Mouse (Mus musculus) hindbrain, embryonic 10.5 days (tissue): Measurements from ENCODE around the gene Olig2. TPM values are rescaled to one million over a fixed set of nuclear protein-coding genes. Genes with fewer than 3 reads are reported as not detected.

Experiments used
- DNase-seq: peaks from one replicate; pipeline ENCODE4 v3.0.0-alpha.2; 2017; ENCODE audit warnings: low spot score
- H3K27ac ChIP-seq: fragments of 300-500 bp; sonication (generic); 2 replicates; pipeline ENCODE4 v1.5.1; 2016; ENCODE audit warnings: mild to moderate bottlenecking, moderate library complexity
- H3K27me3 ChIP-seq: fragments of 300-500 bp; sonication (generic); 2 replicates; pipeline ENCODE4 v1.6.1; 2016; ENCODE audit warnings: mild to moderate bottlenecking; ENCODE audit not compliant: poor library complexity, insufficient read depth, severe bottlenecking
- H3K36me3 ChIP-seq: fragments of 300-500 bp; sonication (generic); 2 replicates; pipeline ENCODE4 v1.6.1; 2016; ENCODE audit warnings: mild to moderate bottlenecking, moderate library complexity
- H3K4me1 ChIP-seq: fragments of 300-500 bp; sonication (generic); replicated peaks from 2 replicates; pipeline ENCODE4 v1.6.1; 2016; ENCODE audit warnings: mild to moderate bottlenecking
- H3K4me3 ChIP-seq: fragments of 300-500 bp; sonication (generic); 2 replicates; pipeline ENCODE4 v1.5.1; 2016; ENCODE audit warnings: mild to moderate bottlenecking, moderate library complexity
- H3K9me3 ChIP-seq: fragments of 300-500 bp; sonication (generic); 2 replicates; pipeline ENCODE4 v1.6.1; 2016; ENCODE audit warnings: mild to moderate bottlenecking, moderate library complexity
- WGBS: fragments of 180-500 bp; shearing (Covaris S2); methylation state at CpG from one replicate; pipeline ENCODE4 v1.1.7; 2016; 5-methylcytosine and 5-hydroxymethylcytosine counted together
- polyA plus RNA-seq: library from polyadenylated mRNA; unstranded; fragments of >200 nt; fragmentation: Nextera tagmentation; extraction: Ambion mirVana; gene quantifications from 2 replicates; pipeline ENCODE4 v1.2.1, GENCODE M21; 2016

Olig2 gene
- 1.4 and 1.9 TPM in 2 replicates for polyA plus RNA-seq

- Histone ChIP-seq H3K27me3 (peaks cover 100% of the 10 kb centered on the region), H3K4me1 (peaks cover 58% of the 10 kb centered on the region), H3K27ac (no peak within 1 kb of the TSS), H3K9me3 (no peaks in the 10 kb centered on the region), H3K36me3 (no peaks in the 10 kb centered on the region), H3K4me3 (peak within 1 kb of the TSS; percentile 46)
- DNase-seq, result peak; percentile 81
- under 1% methylated on average over 53 of the region's 53 CpGs for WGBS
Observed at GRCm38 (mm10) chr16:91225233-91226037, at the start of gene Olig2. Gene Olig2, plus strand, starts transcription at chr16:91225457.

GRCm38 (mm10) chr16:91175892-91176291 lies 49.4 kb upstream of the Olig2 start:
- WGBS, result 84% methylated on average over 8 of the region's 8 CpGs
- peaks cover 100% of the 10 kb centered on the region for H3K27me3 ChIP-seq
- no peak overlapping the region for H3K27ac ChIP-seq
- peaks cover 24% of the 10 kb centered on the region for H3K4me1 ChIP-seq
- H3K9me3 ChIP-seq, result no peaks in the 10 kb centered on the region
- DNase-seq, result no peak
- no peak overlapping the region for H3K4me3 ChIP-seq
- H3K36me3 ChIP-seq, result no peaks in the 10 kb centered on the region

GRCm38 (mm10) chr16:91187046-91187445 lies 38.2 kb upstream of the Olig2 start:
- Histone ChIP-seq H3K4me3 (no peak overlapping the region), H3K27me3 (peaks cover 100% of the 10 kb centered on the region), H3K9me3 (0 out of 2 replicates have a peak, but pooled peaks cover 5% of the 10 kb centered on the region), H3K27ac (no peak overlapping the region), H3K36me3 (no peaks in the 10 kb centered on the region), H3K4me1 (peaks cover 10% of the 10 kb centered on the region)
- WGBS, result 63% methylated on average over 8 of the region's 8 CpGs
- no peak for DNase-seq

GRCm38 (mm10) chr16:91187662-91188061 lies 37.6 kb upstream of the Olig2 start:
- Histone ChIP-seq H3K27me3 (peaks cover 100% of the 10 kb centered on the region), H3K4me1 (peaks cover 16% of the 10 kb centered on the region), H3K27ac (no peak overlapping the region), H3K4me3 (no peak overlapping the region), H3K36me3 (no peaks in the 10 kb centered on the region), H3K9me3 (0 out of 2 replicates have a peak, but pooled peaks cover 5% of the 10 kb centered on the region)
- DNase-seq, result no peak
- 78% methylated on average over 10 of the region's 10 CpGs for WGBS

- H3K27ac ChIP-seq, result no peak overlapping the region
- 90% methylated on average over 12 of the region's 12 CpGs for WGBS
- no peak for DNase-seq
- H3K36me3 ChIP-seq, result no peaks in the 10 kb centered on the region
- H3K27me3 ChIP-seq, result peaks cover 100% of the 10 kb centered on the region
- H3K9me3 ChIP-seq, result 0 out of 2 replicates have a peak, but pooled peaks cover 5% of the 10 kb centered on the region
- H3K4me1 ChIP-seq, result peaks cover 22% of the 10 kb centered on the region
- H3K4me3 ChIP-seq, result no peak overlapping the region
Observed at GRCm38 (mm10) chr16:91188304-91188703, 37.0 kb upstream of the Olig2 start.

GRCm38 (mm10) chr16:91191233-91191632 lies 34.0 kb upstream of the Olig2 start:
- Histone ChIP-seq H3K9me3 (0 out of 2 replicates have a peak, but pooled peaks cover 5% of the 10 kb centered on the region), H3K4me1 (peaks cover 29% of the 10 kb centered on the region), H3K27me3 (peaks cover 99% of the 10 kb centered on the region), H3K27ac (no peak overlapping the region), H3K4me3 (no peak overlapping the region), H3K36me3 (no peaks in the 10 kb centered on the region)
- WGBS, result 79% methylated on average over 6 of the region's 6 CpGs
- DNase-seq, result no peak

GRCm38 (mm10) chr16:91191663-91192237 lies 33.5 kb upstream of the Olig2 start:
- WGBS, result 72% methylated on average over 9 of the region's 9 CpGs
- Histone ChIP-seq H3K4me1 (peaks cover 29% of the 10 kb centered on the region), H3K4me3 (no peak overlapping the region), H3K9me3 (peaks cover 6% of the 10 kb centered on the region), H3K36me3 (no peaks in the 10 kb centered on the region), H3K27ac (peak overlapping the region; percentile 40; the same call in 1 of the 2 replicates), H3K27me3 (peaks cover 94% of the 10 kb centered on the region)
- no peak for DNase-seq

GRCm38 (mm10) chr16:91192672-91193354 lies 32.4 kb upstream of the Olig2 start:
- Histone ChIP-seq H3K9me3 (peaks cover 16% of the 10 kb centered on the region), H3K36me3 (no peaks in the 10 kb centered on the region), H3K4me3 (peak overlapping the region; percentile 14; the same call in 1 of the 2 replicates), H3K4me1 (peaks cover 29% of the 10 kb centered on the region), H3K27me3 (peaks cover 87% of the 10 kb centered on the region), H3K27ac (peak overlapping the region; percentile 40; the same call in 1 of the 2 replicates)
- WGBS, result 18% methylated on average over 15 of the region's 15 CpGs
- DNase-seq, result peak; percentile 73

- 91% methylated on average over 7 of the region's 7 CpGs for WGBS
- peaks cover 72% of the 10 kb centered on the region for H3K27me3 ChIP-seq
Observed at GRCm38 (mm10) chr16:91199815-91200214, 25.4 kb upstream of the Olig2 start.

GRCm38 (mm10) chr16:91202989-91203388 lies 22.3 kb upstream of the Olig2 start:
- H3K4me1 ChIP-seq, result no peaks in the 10 kb centered on the region
- no peaks in the 10 kb centered on the region for H3K36me3 ChIP-seq
- H3K27me3 ChIP-seq, result peaks cover 83% of the 10 kb centered on the region
- H3K4me3 ChIP-seq, result no peak overlapping the region
- DNase-seq, result no peak
- no peak overlapping the region for H3K27ac ChIP-seq
- H3K9me3 ChIP-seq, result no peaks in the 10 kb centered on the region
- WGBS, result 87% methylated on average over 3 of the region's 3 CpGs

More at GRCm38 (mm10) chr16:91199815-91200214, 25.4 kb upstream of the Olig2 start:
- H3K9me3 ChIP-seq, result peaks cover 11% of the 10 kb centered on the region
- H3K4me3 ChIP-seq, result no peak overlapping the region
- DNase-seq, result no peak
- H3K36me3 ChIP-seq, result no peaks in the 10 kb centered on the region
- no peak overlapping the region for H3K27ac ChIP-seq
- no peaks in the 10 kb centered on the region for H3K4me1 ChIP-seq

GRCm38 (mm10) chr16:91206371-91206770 lies 18.9 kb upstream of the Olig2 start:
- no peak for DNase-seq
- WGBS, result 64% methylated on average over 1 of the region's 1 CpGs
- Histone ChIP-seq H3K9me3 (no peaks in the 10 kb centered on the region), H3K36me3 (no peaks in the 10 kb centered on the region), H3K27me3 (peaks cover 87% of the 10 kb centered on the region), H3K4me3 (no peak overlapping the region), H3K27ac (no peak overlapping the region), H3K4me1 (peaks cover 9% of the 10 kb centered on the region)

- peaks cover 100% of the 10 kb centered on the region for H3K27me3 ChIP-seq
- no peak overlapping the region for H3K27ac ChIP-seq
- no peak overlapping the region for H3K4me3 ChIP-seq
- H3K4me1 ChIP-seq, result peaks cover 18% of the 10 kb centered on the region
- WGBS, result 42% methylated on average over 6 of the region's 6 CpGs
- no peaks in the 10 kb centered on the region for H3K36me3 ChIP-seq
- DNase-seq, result no peak
- peaks cover 8% of the 10 kb centered on the region for H3K9me3 ChIP-seq
Observed at GRCm38 (mm10) chr16:91217077-91217476, 8.2 kb upstream of the Olig2 start.
